Mouse (Mus musculus) erythroblast, adult 5-6 weeks (primary cell): ENCODE measurements around the gene Ulk3. TPM values are rescaled to one million over a fixed set of nuclear protein-coding genes. Genes with fewer than 3 reads are reported as not detected.

Source experiments
- ATAC-seq: replicated peaks from 2 replicates; pipeline ENCODE4 v1.8.0; 2016; ENCODE audit warnings: moderate number of reproducible peaks, mild to moderate bottlenecking, moderate TSS enrichment, inconsistent platforms; ENCODE audit not compliant: poor library complexity, low FRiP score, severe bottlenecking
- total RNA-seq, 2 experiments: library from RNA; stranded (forward) in 1 of 2; stranded (reverse) in 1 of 2; fragments of 150-400 nt in 1 of 2; fragments of 200-764, 138-1000 nt in 1 of 2; gene quantifications; 2 replicates each; pipeline versions ENCODE4 v1.2.3 to v1.2.4; 2015 to 2017; ENCODE audit warnings: low replicate concordance in 2 of 2

Gene Ulk3
- total RNA-seq, 2 experiments from 2014 or later, result not detected

GRCm38 (mm10) chr9:57610359-57610826 lies 21.1 kb downstream of the Ulk3 start:
- no peak for ATAC-seq

GRCm38 (mm10) chr9:57612587-57612986 lies 23.3 kb downstream of the Ulk3 start:
- no peak for ATAC-seq

GRCm38 (mm10) chr9:57613975-57614374 lies 24.7 kb downstream of the Ulk3 start:
- ATAC-seq, result no peak

- no peak for ATAC-seq
Measured at GRCm38 (mm10) chr9:57614786-57615185, 25.5 kb downstream of the Ulk3 start.

GRCm38 (mm10) chr9:57617556-57618169 lies 28.4 kb downstream of the Ulk3 start:
- ATAC-seq, result no peak

GRCm38 (mm10) chr9:57618854-57619253 lies 29.6 kb downstream of the Ulk3 start:
- no peak for ATAC-seq

GRCm38 (mm10) chr9:57620674-57621073 lies 31.4 kb downstream of the Ulk3 start, which contains the start of gene Lman1l:
Gene Lman1l (minus strand): TSS chr9:57620774.
- no peak for ATAC-seq

GRCm38 (mm10) chr9:57624295-57624694 lies 35.0 kb downstream of the Ulk3 start:
- ATAC-seq, result no peak

- no peak for ATAC-seq
Measured at GRCm38 (mm10) chr9:57625674-57626500, 36.6 kb downstream of the Ulk3 start.

GRCm38 (mm10) chr9:57627191-57627590 lies 37.9 kb downstream of the Ulk3 start:
- no peak for ATAC-seq

GRCm38 (mm10) chr9:57627892-57628291 lies 38.6 kb downstream of the Ulk3 start:
- no peak for ATAC-seq

GRCm38 (mm10) chr9:57628717-57629116 lies 39.5 kb downstream of the Ulk3 start:
- no peak for ATAC-seq

- ATAC-seq, result peak; percentile 70
Measured at GRCm38 (mm10) chr9:57629118-57629874, 40.0 kb downstream of the Ulk3 start.

GRCm38 (mm10) chr9:57633481-57634024 lies 44.3 kb downstream of the Ulk3 start:
- peak; percentile 52 for ATAC-seq

GRCm38 (mm10) chr9:57637272-57637671 lies 48.0 kb downstream of the Ulk3 start:
- no peak for ATAC-seq

- ATAC-seq, result no peak
Measured at GRCm38 (mm10) chr9:57637741-57638322, 48.6 kb downstream of the Ulk3 start.

GRCm38 (mm10) chr9:57638651-57639459 lies 49.6 kb downstream of the Ulk3 start:
- ATAC-seq, result peak; percentile 83

- no peak for ATAC-seq
Measured at GRCm38 (mm10) chr9:57639661-57640328, 50.5 kb downstream of the Ulk3 start.
